Mouse (Mus musculus) neural tube, embryonic 15.5 days (tissue): ENCODE results near the gene St6galnac6. TPM values are rescaled to one million over a fixed set of nuclear protein-coding genes. Genes with fewer than 3 reads are reported as not detected.

Source experiments
- ATAC-seq: fragments of 200-750 bp; cut with Nextera tagmentation; 2 replicates; pipeline ENCODE4 v1.8.0; 2017; ENCODE audit warnings: mild to moderate bottlenecking, moderate TSS enrichment, moderate library complexity; ENCODE audit not compliant: low FRiP score
- H3K27ac ChIP-seq: fragments of 300-500 bp; sonication (generic); replicated peaks from 2 replicates; pipeline ENCODE4 v1.5.1; 2015; ENCODE audit warnings: mild to moderate bottlenecking, inconsistent platforms
- H3K27me3 ChIP-seq: fragments of 300-500 bp; sonication (generic); replicated peaks from 2 replicates; pipeline ENCODE4 v1.6.1; 2015; ENCODE audit warnings: inconsistent platforms
- H3K36me3 ChIP-seq: fragments of 300-500 bp; sonication (generic); 2 replicates; pipeline ENCODE4 v1.6.1; 2015; ENCODE audit warnings: inconsistent platforms
- H3K4me1 ChIP-seq: fragments of 300-500 bp; sonication (generic); 2 replicates; pipeline ENCODE4 v1.6.1; 2015; ENCODE audit warnings: inconsistent platforms
- H3K4me2 ChIP-seq: fragments of 300-500 bp; sonication (generic); 2 replicates; pipeline ENCODE4 v1.6.1; 2015; ENCODE audit warnings: inconsistent platforms, mild to moderate bottlenecking, moderate library complexity
- H3K4me3 ChIP-seq: fragments of 300-500 bp; sonication (generic); replicated peaks from 2 replicates; pipeline ENCODE4 v1.5.1; 2015; ENCODE audit warnings: mild to moderate bottlenecking, inconsistent platforms
- H3K9ac ChIP-seq: fragments of 300-500 bp; sonication (generic); replicated peaks from 2 replicates; pipeline ENCODE4 v1.6.1; 2015; ENCODE audit warnings: mild to moderate bottlenecking, inconsistent platforms
- H3K9me3 ChIP-seq: fragments of 300-500 bp; sonication (generic); replicated peaks from 2 replicates; pipeline ENCODE4 v1.6.1; 2016; ENCODE audit warnings: inconsistent platforms
- WGBS: fragments of 180-500 bp; shearing (Covaris S2); methylation state at CpG from one replicate; pipeline ENCODE4 v1.1.7; 2015; ENCODE audit warnings: mixed read lengths; 5-methylcytosine and 5-hydroxymethylcytosine counted together
- polyA plus RNA-seq: library from polyadenylated mRNA; unstranded; fragments of >200 nt; fragmentation: Nextera tagmentation; extraction: Ambion mirVana; gene quantifications from 2 replicates; pipeline ENCODE4 v1.2.1, GENCODE M21; 2015

The St6galnac6 gene
- polyA plus RNA-seq, 1 experiment from 2014 or later, result 14.4 TPM

DNA sequence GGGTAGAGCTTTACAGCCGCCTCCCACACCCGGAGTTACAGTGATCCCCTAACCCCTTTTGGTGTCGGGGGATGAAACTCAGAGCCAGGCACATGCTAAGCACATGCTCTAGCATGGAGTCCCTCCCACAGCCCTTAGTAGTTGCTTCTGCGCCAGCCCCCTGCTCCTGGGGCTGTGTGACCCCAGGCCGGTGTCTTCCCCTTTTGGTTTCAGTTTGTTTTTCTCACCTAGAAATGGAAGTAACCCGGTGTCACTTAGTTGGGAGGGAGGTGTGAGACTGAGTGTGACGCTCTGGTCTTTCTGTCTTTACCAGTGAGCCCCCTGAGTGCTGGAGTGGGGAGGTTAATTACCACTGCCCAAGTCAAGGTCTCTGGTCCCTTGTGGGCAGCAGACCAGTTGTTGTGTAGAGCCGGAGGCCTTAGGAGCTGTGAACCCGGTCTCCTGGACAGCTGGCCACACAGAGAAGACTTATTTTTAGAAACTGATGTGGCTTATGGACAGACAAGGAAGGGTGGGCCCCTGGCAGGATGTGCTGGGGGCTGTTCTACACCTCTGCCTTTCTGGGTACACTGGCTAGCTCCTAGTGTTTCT, 11.7 kb upstream of the St6galnac6 start:
- H3K4me3 ChIP-seq, result peak overlapping the region; percentile 65
- H3K4me2 ChIP-seq, result peak overlapping the region; percentile 74
- H3K9me3 ChIP-seq, result no peaks in the 10 kb centered on the region
- peaks cover 46% of the 10 kb centered on the region for H3K4me1 ChIP-seq
- peak overlapping the region; percentile 77 for H3K9ac ChIP-seq
- H3K36me3 ChIP-seq, result no peaks in the 10 kb centered on the region
- WGBS, result 61% methylated on average over 9 of the region's 9 CpGs
- 0 out of 2 replicates have a peak overlapping the region, but pooled peaks have one; percentile 11 for H3K27ac ChIP-seq
- ATAC-seq, result no peak
- no peaks in the 10 kb centered on the region for H3K27me3 ChIP-seq

- Histone ChIP-seq H3K4me2 (peak overlapping the region; percentile 74), H3K27me3 (no peaks in the 10 kb centered on the region), H3K9me3 (no peaks in the 10 kb centered on the region), H3K27ac (no peak overlapping the region), H3K4me1 (peaks cover 41% of the 10 kb centered on the region), H3K4me3 (no peak overlapping the region), H3K36me3 (peaks cover 9% of the 10 kb centered on the region), H3K9ac (no peak overlapping the region)
- no peak for ATAC-seq
- WGBS, result 61% methylated on average over 11 of the region's 11 CpGs
Observed at GRCm38 (mm10) chr2:32589213-32589795, 10.2 kb upstream of the St6galnac6 start.

DNA sequence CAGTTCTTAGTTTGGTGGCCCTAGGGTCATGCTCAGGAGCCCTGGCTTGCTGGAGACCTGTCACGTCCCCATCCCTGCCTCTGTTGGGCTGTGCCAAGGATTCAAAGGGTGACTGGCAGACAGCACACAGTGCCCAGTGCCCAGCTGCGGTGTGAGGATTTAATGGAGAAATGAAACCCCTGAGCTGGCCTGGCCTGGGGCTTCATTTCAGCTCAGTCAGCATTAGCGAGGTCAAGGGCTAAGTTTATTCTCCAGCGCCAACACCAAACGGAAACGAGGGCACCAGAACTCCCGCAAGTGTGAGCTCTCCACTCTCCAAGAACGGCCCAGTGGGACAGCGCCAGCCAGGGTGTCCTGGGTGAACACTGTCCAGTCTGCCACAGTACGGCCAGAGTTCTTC, 9.3 kb upstream of the St6galnac6 start:
- WGBS, result 78% methylated on average over 10 of the region's 10 CpGs

GRCm38 (mm10) chr2:32591249-32591648, 8.3 kb upstream of the St6galnac6 start:
- H3K4me1 ChIP-seq, result peaks cover 40% of the 10 kb centered on the region
- peaks cover 24% of the 10 kb centered on the region for H3K36me3 ChIP-seq
- no peak overlapping the region for H3K4me3 ChIP-seq
- H3K9ac ChIP-seq, result no peak overlapping the region
- 75% methylated on average over 6 of the region's 6 CpGs for WGBS
- H3K4me2 ChIP-seq, result no peak overlapping the region
- H3K27ac ChIP-seq, result no peak overlapping the region
- no peaks in the 10 kb centered on the region for H3K9me3 ChIP-seq
- no peaks in the 10 kb centered on the region for H3K27me3 ChIP-seq
- no peak for ATAC-seq

More for the DNA sequence above, 9.3 kb upstream of the St6galnac6 start:
- no peak for ATAC-seq
- peaks cover 41% of the 10 kb centered on the region for H3K4me1 ChIP-seq
- H3K27ac ChIP-seq, result no peak overlapping the region
- no peak overlapping the region for H3K4me3 ChIP-seq
- H3K4me2 ChIP-seq, result no peak overlapping the region
- H3K9ac ChIP-seq, result no peak overlapping the region
- H3K9me3 ChIP-seq, result no peaks in the 10 kb centered on the region
- H3K36me3 ChIP-seq, result peaks cover 18% of the 10 kb centered on the region
- H3K27me3 ChIP-seq, result no peaks in the 10 kb centered on the region

DNA sequence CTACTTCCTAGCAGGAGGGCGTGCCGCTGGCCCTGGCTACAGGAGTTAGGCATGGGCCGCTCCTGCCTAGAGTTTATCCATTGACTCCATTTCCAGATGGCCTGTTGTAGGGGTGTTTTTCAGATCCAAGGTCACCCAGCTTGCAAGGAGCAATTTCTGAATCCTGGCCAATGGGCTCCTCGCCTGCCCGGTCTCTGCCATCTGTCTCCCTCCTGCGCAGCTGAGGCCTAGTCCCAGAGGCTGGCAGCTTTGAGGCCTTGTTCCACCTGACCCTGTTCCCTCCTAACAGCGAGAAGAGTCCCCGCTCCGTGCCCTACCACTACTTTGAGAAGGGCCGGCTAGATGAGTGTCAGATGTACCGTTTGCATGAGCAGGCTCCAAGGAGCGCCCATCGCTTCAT, 2.8 kb upstream of the St6galnac6 start:
- Histone ChIP-seq H3K4me3 (no peak overlapping the region), H3K9ac (no peak overlapping the region), H3K4me1 (no peaks in the 10 kb centered on the region), H3K27ac (no peak overlapping the region), H3K9me3 (no peaks in the 10 kb centered on the region), H3K27me3 (no peaks in the 10 kb centered on the region), H3K36me3 (peaks cover 36% of the 10 kb centered on the region), H3K4me2 (no peak overlapping the region)
- ATAC-seq, result no peak
- 83% methylated on average over 13 of the region's 13 CpGs for WGBS

GRCm38 (mm10) chr2:32597248-32597647, 2.3 kb upstream of the St6galnac6 start:
- ATAC-seq, result no peak
- no peak overlapping the region for H3K27ac ChIP-seq
- no peak overlapping the region for H3K4me2 ChIP-seq
- no peaks in the 10 kb centered on the region for H3K4me1 ChIP-seq
- 90% methylated on average over 5 of the region's 5 CpGs for WGBS
- no peak overlapping the region for H3K4me3 ChIP-seq
- H3K36me3 ChIP-seq, result peaks cover 36% of the 10 kb centered on the region
- H3K27me3 ChIP-seq, result no peaks in the 10 kb centered on the region
- no peak overlapping the region for H3K9ac ChIP-seq
- no peaks in the 10 kb centered on the region for H3K9me3 ChIP-seq

- Histone ChIP-seq H3K27me3 (no peaks in the 10 kb centered on the region), H3K4me2 (no peak overlapping the region), H3K4me3 (no peak overlapping the region), H3K27ac (no peak overlapping the region), H3K9ac (no peak overlapping the region), H3K9me3 (no peaks in the 10 kb centered on the region), H3K4me1 (peaks cover 3% of the 10 kb centered on the region; the same call in 1 of the 2 replicates), H3K36me3 (peaks cover 36% of the 10 kb centered on the region)
- 94% methylated on average over 5 of the region's 5 CpGs for whole genome bisulfite sequencing
- no peak for ATAC-seq
Observed at GRCm38 (mm10) chr2:32597699-32598098, 1.8 kb upstream of the St6galnac6 start.

DNA sequence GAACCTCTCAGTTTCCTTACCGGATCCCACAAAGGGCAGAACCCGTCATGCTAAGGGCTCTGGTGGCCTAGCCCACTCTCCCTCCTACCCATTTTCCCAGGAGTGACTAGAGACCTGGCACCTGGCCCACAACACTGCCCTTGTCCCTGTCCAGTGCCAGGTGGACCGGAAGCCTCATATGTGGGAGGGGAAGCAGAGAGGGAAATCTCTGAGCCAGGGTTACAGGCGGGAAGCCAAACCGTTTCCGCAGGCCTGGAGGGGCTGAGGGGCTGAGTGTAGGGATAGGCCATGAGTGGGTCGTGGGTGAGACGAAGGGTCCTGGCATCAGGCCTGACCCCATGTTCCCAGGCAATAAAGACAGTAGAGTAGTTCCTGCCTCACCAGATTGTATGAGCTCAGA, 1.0 kb upstream of the St6galnac6 start:
- Histone ChIP-seq H3K4me1 (peaks cover 4% of the 10 kb centered on the region; the same call in 1 of the 2 replicates), H3K4me3 (no peak overlapping the region), H3K9ac (no peak overlapping the region), H3K9me3 (no peaks in the 10 kb centered on the region), H3K36me3 (peaks cover 35% of the 10 kb centered on the region), H3K27ac (no peak overlapping the region), H3K4me2 (no peak overlapping the region), H3K27me3 (no peaks in the 10 kb centered on the region)
- 81% methylated on average over 8 of the region's 8 CpGs for WGBS
- no peak for ATAC-seq

GRCm38 (mm10) chr2:32601417-32602065, 2.0 kb downstream of the St6galnac6 start:
- no peak for ATAC-seq
- no peaks in the 10 kb centered on the region for H3K27me3 ChIP-seq
- peaks cover 12% of the 10 kb centered on the region for H3K36me3 ChIP-seq

DNA sequence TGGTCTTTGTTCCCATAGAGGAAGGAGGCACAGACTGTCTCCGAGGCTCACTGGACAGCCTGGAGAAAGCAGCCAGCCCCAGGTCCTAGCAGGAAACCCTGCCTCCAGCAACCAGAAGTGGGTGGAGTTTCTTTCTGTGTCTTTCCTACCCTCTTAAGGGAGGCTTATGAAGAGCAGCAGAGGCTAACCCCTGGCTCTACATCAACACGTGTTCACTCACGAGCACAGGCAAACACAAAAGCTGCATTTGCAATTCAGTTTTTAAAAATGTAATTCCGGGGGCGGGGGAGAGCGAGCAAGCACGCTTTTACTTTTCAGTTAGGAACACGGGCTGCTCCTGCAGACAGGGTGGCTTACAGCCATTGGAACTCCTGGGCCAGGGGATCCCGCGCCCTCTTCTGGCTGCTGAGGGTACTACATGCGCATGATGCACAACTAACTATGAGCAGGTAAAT, 3.1 kb downstream of the St6galnac6 start:
- Histone ChIP-seq H3K4me3 (peak overlapping the region; percentile 23), H3K27ac (peak overlapping the region; percentile 38; the same call in 1 of the 2 replicates), H3K4me1 (peaks cover 15% of the 10 kb centered on the region), H3K9me3 (no peaks in the 10 kb centered on the region), H3K27me3 (no peaks in the 10 kb centered on the region), H3K4me2 (peak overlapping the region; percentile 47), H3K36me3 (peaks cover 2% of the 10 kb centered on the region; the same call in 1 of the 2 replicates), H3K9ac (no peak overlapping the region)
- WGBS, result under 1% methylated on average over 11 of the region's 11 CpGs
- ATAC-seq, result no peak

More at GRCm38 (mm10) chr2:32601417-32602065, 2.0 kb downstream of the St6galnac6 start:
- H3K27ac ChIP-seq, result no peak overlapping the region
- 40% methylated on average over 8 of the region's 8 CpGs for WGBS
- no peak overlapping the region for H3K4me2 ChIP-seq
- H3K9me3 ChIP-seq, result no peaks in the 10 kb centered on the region
- no peak overlapping the region for H3K9ac ChIP-seq
- peaks cover 7% of the 10 kb centered on the region for H3K4me1 ChIP-seq
- no peak overlapping the region for H3K4me3 ChIP-seq

- H3K4me1 ChIP-seq, result peaks cover 32% of the 10 kb centered on the region
- no peak overlapping the region for H3K4me2 ChIP-seq
- ATAC-seq, result no peak
- no peaks in the 10 kb centered on the region for H3K27me3 ChIP-seq
- no peak overlapping the region for H3K4me3 ChIP-seq
- WGBS, result 50% methylated on average over 10 of the region's 10 CpGs
- no peaks in the 10 kb centered on the region for H3K9me3 ChIP-seq
- H3K36me3 ChIP-seq, result no peaks in the 10 kb centered on the region
- H3K9ac ChIP-seq, result no peak overlapping the region
- no peak overlapping the region for H3K27ac ChIP-seq
Observed at GRCm38 (mm10) chr2:32604631-32605030, 5.1 kb downstream of the St6galnac6 start.
